Mouse (Mus musculus) erythroblast, embryonic 14.5 days (primary cell): ENCODE results near the gene Ptprk.

Source experiments
- GATA1 ChIP-seq: IDR thresholded peaks from 2 replicates; pipeline ENCODE4 v1.6.1; 2012; ENCODE audit warnings: low read length, inconsistent platforms, mixed read lengths
- TAL1 ChIP-seq: IDR thresholded peaks from 3 replicates; pipeline ENCODE4 v1.6.1; 2012; ENCODE audit warnings: low read length, inconsistent platforms, mixed read lengths

- TF ChIP-seq TAL1 (no peak), GATA1 (no peak)
These were observed 46.8 kb upstream of the Ptprk start for GRCm38 (mm10) chr10:28027791-28028190.
